ENCODE assay signal across 8 mouse cellular contexts in the genomic region with DNA sequence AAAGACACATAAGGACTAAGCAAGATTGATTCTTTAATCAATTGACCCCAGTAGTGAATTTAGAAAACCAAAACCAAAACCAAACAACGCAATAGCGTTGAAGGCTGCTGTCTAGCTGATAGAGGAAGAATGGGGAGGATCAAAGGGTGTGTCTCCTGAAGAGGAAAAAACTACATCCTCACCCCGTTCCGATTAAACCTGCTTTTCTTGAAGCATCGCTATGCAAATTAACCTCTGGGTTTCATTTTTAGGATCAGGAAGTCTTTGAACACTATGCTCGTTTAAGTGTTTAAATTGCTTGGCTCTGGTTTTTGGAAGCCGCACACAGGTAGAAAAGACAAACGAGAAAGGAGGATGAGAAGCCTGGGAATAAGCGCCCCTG. TPM values are rescaled to one million over a fixed set of nuclear protein-coding genes. Genes with fewer than 3 reads are reported as not detected.
DNase-seq lines count a peak whose midpoint lies in the region; ATAC-seq lines count a peak whose summit lies in the region.

No protein-coding gene starts in this region.

- no peaks in the 10 kb centered on the region for H3K9me3 ChIP-seq in kidney, embryonic 16.5 days (ENCODE audit: low read length)
- no peaks in the 10 kb centered on the region for H3K9me3 ChIP-seq in hindbrain, embryonic 14.5 days (ENCODE audit: control insufficient read depth, low read length)
- H3K9me3 ChIP-seq in midbrain, embryonic 10.5 days (replicated peaks), result no peaks in the 10 kb centered on the region

- peak overlapping the region; percentile 78 for H3K9ac ChIP-seq in kidney, embryonic 16.5 days (replicated peaks; ENCODE audit: low read length)
- peak overlapping the region; percentile 84 for H3K9ac ChIP-seq in hindbrain, embryonic 14.5 days

- no peak overlapping the region for H3K27ac ChIP-seq in kidney, embryonic 16.5 days (ENCODE audit: low read length)
- H3K27ac ChIP-seq in hindbrain, embryonic 14.5 days, result no peak overlapping the region
- H3K27ac ChIP-seq in midbrain, embryonic 10.5 days (replicated peaks), result peak overlapping the region; percentile 86; the same call in 1 of the 2 replicates

- DNase-seq in kidney, adult 9 months, result no peak
- DNase-seq in MEL-GATA-1-ER (ENCODE audit: extremely low read depth, low read depth), result peak; percentile 58
- no peak for DNase-seq in hindbrain, embryonic 14.5 days (ENCODE audit: low spot score)
- no peak for DNase-seq in midbrain, embryonic 10.5 days (ENCODE audit: low spot score)
- DNase-seq in cerebellum, postnatal 10 days, result no peak
- no peak for DNase-seq in kidney, postnatal 4 days
- DNase-seq in cerebellum, adult 11-12 months, result no peak

- H3K36me3 ChIP-seq in kidney, embryonic 16.5 days (ENCODE audit: insufficient read depth, low read length), result no peaks in the 10 kb centered on the region
- no peaks in the 10 kb centered on the region for H3K36me3 ChIP-seq in hindbrain, embryonic 14.5 days (replicated peaks; ENCODE audit: control insufficient read depth, insufficient read depth)
- H3K36me3 ChIP-seq in midbrain, embryonic 10.5 days, result 0 out of 2 replicates have a peak, but pooled peaks cover 5% of the 10 kb centered on the region

- peaks cover 33% of the 10 kb centered on the region for H3K4me1 ChIP-seq in kidney, embryonic 16.5 days (ENCODE audit: insufficient read depth, low read length)
- H3K4me1 ChIP-seq in hindbrain, embryonic 14.5 days (replicated peaks; ENCODE audit: control insufficient read depth, insufficient read depth, low read length), result peaks cover 7% of the 10 kb centered on the region
- peaks cover 20% of the 10 kb centered on the region for H3K4me1 ChIP-seq in midbrain, embryonic 10.5 days

- peak overlapping the region; percentile 96 for H3K4me2 ChIP-seq in kidney, embryonic 16.5 days (replicated peaks; ENCODE audit: low read depth, low read length)
- H3K4me2 ChIP-seq in hindbrain, embryonic 14.5 days (replicated peaks), result peak overlapping the region; percentile 79

- peak overlapping the region; percentile 85 for H3K4me3 ChIP-seq in kidney, embryonic 16.5 days (ENCODE audit: low read length)
- H3K4me3 ChIP-seq in hindbrain, embryonic 14.5 days (replicated peaks; ENCODE audit: low read length), result peak overlapping the region; percentile 91
- H3K4me3 ChIP-seq in midbrain, embryonic 10.5 days, result peak overlapping the region; percentile 93

- WGBS in kidney, embryonic 16.5 days, result 16% methylated on average over 9 of the region's 9 CpGs
- WGBS in hindbrain, embryonic 14.5 days, result 19% methylated on average over 9 of the region's 9 CpGs
- WGBS in midbrain, embryonic 10.5 days, result 23% methylated on average over 9 of the region's 9 CpGs

- peaks cover 9% of the 10 kb centered on the region for H3K27me3 ChIP-seq in kidney, embryonic 16.5 days (ENCODE audit: insufficient read depth, low read length)
- H3K27me3 ChIP-seq in hindbrain, embryonic 14.5 days (ENCODE audit: control insufficient read depth, insufficient read depth, low read length), result peaks cover 15% of the 10 kb centered on the region
- H3K27me3 ChIP-seq in midbrain, embryonic 10.5 days (ENCODE audit: low read depth, poor library complexity, severe bottlenecking), result peaks cover 38% of the 10 kb centered on the region

- no peak for ATAC-seq in kidney, embryonic 16.5 days (ENCODE audit: low FRiP score, low TSS enrichment)
- ATAC-seq in hindbrain, embryonic 14.5 days (ENCODE audit: low FRiP score), result no peak

RNA-seq across cellular contexts. Expression of a gene that starts 1.2 kb away (rescaled TPM):
- polyA plus RNA-seq in kidney, embryonic 16.5 days (2015; fragmentation: Nextera tagmentation; extraction: Ambion mirVana), result 42.1 and 47.7 TPM in 2 replicates
- polyA plus RNA-seq in hindbrain, embryonic 14.5 days (2014; fragmentation: Nextera tagmentation; extraction: Ambion mirVana), result 106 and 127 TPM in 2 replicates
- polyA plus RNA-seq in midbrain, embryonic 10.5 days (2016; fragmentation: Nextera tagmentation; extraction: Ambion mirVana), result 41.4 and 43.3 TPM in 2 replicates

RNA-seq across cellular contexts. Expression of a gene that starts 22.4 kb away (rescaled TPM):
- polyA plus RNA-seq in kidney, embryonic 16.5 days (2015; fragmentation: Nextera tagmentation; extraction: Ambion mirVana), result 3.8 and 4.9 TPM in 2 replicates
- 5.2 and 6.0 TPM in 2 replicates for polyA plus RNA-seq in hindbrain, embryonic 14.5 days (2014; fragmentation: Nextera tagmentation; extraction: Ambion mirVana)
- polyA plus RNA-seq in midbrain, embryonic 10.5 days (2016; fragmentation: Nextera tagmentation; extraction: Ambion mirVana), result 4.0 and 4.9 TPM in 2 replicates

RNA-seq across cellular contexts. Expression of a gene that starts 49.5 kb away (rescaled TPM):
- polyA plus RNA-seq in kidney, embryonic 16.5 days (2015; fragmentation: Nextera tagmentation; extraction: Ambion mirVana), result 52.1 and 52.7 TPM in 2 replicates
- 106 and 114 TPM in 2 replicates for polyA plus RNA-seq in hindbrain, embryonic 14.5 days (2014; fragmentation: Nextera tagmentation; extraction: Ambion mirVana)
- polyA plus RNA-seq in midbrain, embryonic 10.5 days (2016; fragmentation: Nextera tagmentation; extraction: Ambion mirVana), result 23.8 and 34.5 TPM in 2 replicates

RNA-seq across cellular contexts. Expression of a gene that starts 50.4 kb away (rescaled TPM):
- 120 and 129 TPM in 2 replicates for polyA plus RNA-seq in kidney, embryonic 16.5 days (2015; fragmentation: Nextera tagmentation; extraction: Ambion mirVana)
- polyA plus RNA-seq in hindbrain, embryonic 14.5 days (2014; fragmentation: Nextera tagmentation; extraction: Ambion mirVana), result 55.7 and 58.1 TPM in 2 replicates
- polyA plus RNA-seq in midbrain, embryonic 10.5 days (2016; fragmentation: Nextera tagmentation; extraction: Ambion mirVana), result 145 and 162 TPM in 2 replicates

RNA-seq across cellular contexts. Expression of a gene that starts 50.9 kb away (rescaled TPM):
- polyA plus RNA-seq in kidney, embryonic 16.5 days (2015; fragmentation: Nextera tagmentation; extraction: Ambion mirVana), result 100.0 and 111 TPM in 2 replicates
- 125 and 146 TPM in 2 replicates for polyA plus RNA-seq in hindbrain, embryonic 14.5 days (2014; fragmentation: Nextera tagmentation; extraction: Ambion mirVana)
- polyA plus RNA-seq in midbrain, embryonic 10.5 days (2016; fragmentation: Nextera tagmentation; extraction: Ambion mirVana), result 109 and 119 TPM in 2 replicates
